Mouse (Mus musculus) 3T3-L1 (cell line): ENCODE measurements around the gene Aldh18a1.
"Not testable (repeated sequence)": the region's sequence is repeated elsewhere in the genome, so short reads cannot be mapped to it uniquely, and the experiment has no call there.

ENCODE experiments used
- DNase-seq: peaks from one replicate; pipeline ENCODE4 v3.0.0-alpha.2; 2015; ENCODE audit warnings: low read depth, low spot score

Gene Aldh18a1

GRCm38 (mm10) chr19:40588293-40588654 is at the start of gene Aldh18a1:
Aldh18a1 (minus strand) TSS chr19:40588463.
- peak; percentile 96 for DNase-seq

GRCm38 (mm10) chr19:40637601-40638000 is 49.3 kb upstream of the Aldh18a1 start:
- no peak for DNase-seq

- no peak for DNase-seq
Measured at GRCm38 (mm10) chr19:40637091-40637490, 48.8 kb upstream of the Aldh18a1 start.

GRCm38 (mm10) chr19:40633144-40633543 is 44.9 kb upstream of the Aldh18a1 start:
- DNase-seq: no peak

- no peak for DNase-seq
Measured at GRCm38 (mm10) chr19:40632668-40633067, 44.4 kb upstream of the Aldh18a1 start.

- no peak for DNase-seq
Measured at GRCm38 (mm10) chr19:40632193-40632592, 43.9 kb upstream of the Aldh18a1 start.

- DNase-seq: no peak
Measured at GRCm38 (mm10) chr19:40630606-40631005, 42.3 kb upstream of the Aldh18a1 start.

- peak; percentile 76 for DNase-seq
Measured at GRCm38 (mm10) chr19:40630096-40630495, 41.8 kb upstream of the Aldh18a1 start.

GRCm38 (mm10) chr19:40628950-40629349 is 40.7 kb upstream of the Aldh18a1 start:
- DNase-seq: peak; percentile 27

GRCm38 (mm10) chr19:40625935-40626334 is 37.7 kb upstream of the Aldh18a1 start:
- DNase-seq: peak; percentile 37

GRCm38 (mm10) chr19:40621616-40622015 is 33.4 kb upstream of the Aldh18a1 start:
- not testable (repeated sequence) for DNase-seq

- no peak for DNase-seq
Measured at GRCm38 (mm10) chr19:40616021-40616420, 27.8 kb upstream of the Aldh18a1 start.

- DNase-seq: peak; percentile 52
Measured at GRCm38 (mm10) chr19:40614811-40615210, 26.5 kb upstream of the Aldh18a1 start.

- DNase-seq: peak; percentile 99
Measured at GRCm38 (mm10) chr19:40611830-40612506, 23.7 kb upstream of the Aldh18a1 start, which contains the start of the genes Tctn3 and Entpd1. Tctn3 (minus strand) TSS chr19:40612233. Entpd1 (plus strand) TSS chr19:40612366.

GRCm38 (mm10) chr19:40607676-40608075 is 19.4 kb upstream of the Aldh18a1 start:
- DNase-seq: no peak

GRCm38 (mm10) chr19:40605189-40605588 is 16.9 kb upstream of the Aldh18a1 start:
- DNase-seq: no peak

GRCm38 (mm10) chr19:40601870-40602269 is 13.6 kb upstream of the Aldh18a1 start:
- no peak for DNase-seq

GRCm38 (mm10) chr19:40600846-40601245 is 12.6 kb upstream of the Aldh18a1 start:
- not testable (repeated sequence) for DNase-seq

GRCm38 (mm10) chr19:40595831-40596230 is 7.6 kb upstream of the Aldh18a1 start:
- peak; percentile 84 for DNase-seq

GRCm38 (mm10) chr19:40595231-40595630 is 7.0 kb upstream of the Aldh18a1 start:
- DNase-seq: peak; percentile 31

- no peak for DNase-seq
Measured at GRCm38 (mm10) chr19:40589530-40589880, 1.2 kb upstream of the Aldh18a1 start.

GRCm38 (mm10) chr19:40588847-40589529 is 725 bp upstream of the Aldh18a1 start:
- peak; percentile 99 for DNase-seq
